22 mouse cellular contexts compared by ENCODE assay signal in the genomic region with DNA sequence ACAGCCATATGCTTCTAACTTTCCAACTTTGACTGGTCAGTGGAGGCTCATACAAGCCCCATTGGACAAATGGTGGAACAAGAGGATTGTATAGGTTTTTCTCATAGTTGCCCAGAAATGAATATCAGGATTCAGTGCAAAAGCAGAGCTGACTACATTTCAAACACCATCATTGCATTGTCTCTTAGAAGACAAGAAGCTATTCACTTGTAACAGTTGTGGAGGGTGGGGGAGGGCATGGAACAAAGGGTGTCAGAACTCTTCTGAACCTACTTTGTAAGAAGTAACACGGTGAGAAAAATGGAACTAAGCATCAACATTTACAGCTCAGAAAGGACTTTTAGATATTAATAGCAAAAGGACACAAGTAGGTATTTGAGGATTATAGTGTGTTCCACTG.
"Had no signal": no experiment of that assay in that cellular context is flagged by ENCODE, and none has a peak within 500 bp of the region (broad histone marks: within the 10 kb centered on the region; RNA-seq: fewer than 3 reads in every experiment).

No protein-coding gene starts in this region.

- H3K4me1 ChIP-seq: heart, embryonic 13.5 days; heart, embryonic 15.5 days; hindbrain, embryonic 12.5 days; kidney, embryonic 15.5 days; limb, embryonic 15.5 days; liver, embryonic 12.5 days had no signal

- H3K27me3 ChIP-seq: heart, embryonic 13.5 days; heart, embryonic 15.5 days; hindbrain, embryonic 12.5 days; hindbrain, embryonic 15.5 days; kidney, embryonic 15.5 days; limb, embryonic 13.5 days; limb, embryonic 15.5 days; liver, embryonic 12.5 days had no signal

- H3K4me3 ChIP-seq: heart, adult 2 months; heart, embryonic 13.5 days; heart, embryonic 15.5 days; hindbrain, embryonic 12.5 days; hindbrain, embryonic 15.5 days; kidney, embryonic 15.5 days; limb, embryonic 13.5 days; limb, embryonic 15.5 days; liver, embryonic 12.5 days had no signal

- H3K27ac ChIP-seq: heart, adult 2 months; heart, embryonic 13.5 days; heart, embryonic 15.5 days; hindbrain, embryonic 12.5 days; hindbrain, embryonic 15.5 days; hindbrain, postnatal 0 days; kidney, embryonic 15.5 days; kidney, postnatal 0 days; limb, embryonic 13.5 days; limb, embryonic 15.5 days; liver, embryonic 12.5 days; liver, embryonic 14.5 days had no signal

- DNase-seq: gastrocnemius, postnatal 14 days; gastrocnemius, postnatal 36 days; heart, adult 11 months; heart, adult 2 months; heart, postnatal 14 days; heart, postnatal 36 days; kidney, adult 11 months; kidney, adult 2 months; kidney, adult 9 months; kidney, postnatal 14 days; kidney, postnatal 36 days had no signal
